In genomic region chr11:16528391-16528790, GRCm38 (mm10) we compare ENCODE assay signal across 25 mouse cellular contexts.
"Had no signal": no experiment of that assay in that cellular context is flagged by ENCODE, and none has a peak within 500 bp of the region (broad histone marks: within the 10 kb centered on the region; RNA-seq: fewer than 3 reads in every experiment).

No protein-coding gene starts in this region.

- DNase-seq: heart, adult 11 months; heart, adult 2 months; heart, postnatal 14 days; heart, postnatal 36 days; kidney, adult 18-20 months; kidney, adult 9 months; kidney, postnatal 14 days; kidney, postnatal 36 days; layer of hippocampus, adult 9-11 months; layer of hippocampus, postnatal 36 days; left cerebral cortex, postnatal 4 days had no signal

- H3K4me2 ChIP-seq: heart, embryonic 11.5 days; heart, embryonic 13.5 days; heart, embryonic 15.5 days; hindbrain, embryonic 13.5 days; intestine, embryonic 15.5 days; kidney, embryonic 15.5 days; limb, embryonic 13.5 days; limb, embryonic 15.5 days; liver, embryonic 12.5 days had no signal

- H3K27ac ChIP-seq: heart, adult 2 months; heart, embryonic 13.5 days; heart, embryonic 15.5 days; hindbrain, embryonic 13.5 days; intestine, embryonic 15.5 days; kidney, embryonic 15.5 days; kidney, postnatal 0 days; limb, embryonic 13.5 days; limb, embryonic 15.5 days; liver, embryonic 12.5 days; liver, embryonic 14.5 days had no signal

- H3K4me1 ChIP-seq: heart, embryonic 13.5 days; heart, embryonic 15.5 days; hindbrain, embryonic 13.5 days; intestine, embryonic 15.5 days; kidney, embryonic 15.5 days; liver, embryonic 12.5 days had no signal

- ATAC-seq: hindbrain, embryonic 16.5 days; inflammation-experienced regulatory T-cells, adult 6 months; intestine, embryonic 15.5 days; intestine, postnatal 0 days; liver, embryonic 12.5 days had no signal

- H3K27me3 ChIP-seq: heart, embryonic 13.5 days; heart, embryonic 15.5 days; hindbrain, embryonic 13.5 days; intestine, embryonic 15.5 days; kidney, embryonic 15.5 days; limb, embryonic 13.5 days; limb, embryonic 15.5 days; liver, embryonic 12.5 days had no signal

- H3K4me3 ChIP-seq: heart, adult 2 months; heart, embryonic 13.5 days; heart, embryonic 15.5 days; hindbrain, embryonic 13.5 days; intestine, embryonic 15.5 days; kidney, embryonic 15.5 days; limb, embryonic 13.5 days; limb, embryonic 15.5 days; liver, embryonic 12.5 days had no signal

- H3K9me3 ChIP-seq: heart, embryonic 13.5 days; heart, embryonic 15.5 days; hindbrain, embryonic 13.5 days; intestine, embryonic 15.5 days; kidney, embryonic 15.5 days; limb, embryonic 13.5 days; limb, embryonic 15.5 days; liver, embryonic 12.5 days had no signal

- H3K9ac ChIP-seq: heart, embryonic 13.5 days; heart, embryonic 15.5 days; hindbrain, embryonic 13.5 days; intestine, embryonic 15.5 days; kidney, embryonic 15.5 days; limb, embryonic 13.5 days; limb, embryonic 15.5 days; liver, embryonic 12.5 days; liver, embryonic 14.5 days had no signal

- H3K36me3 ChIP-seq: heart, embryonic 13.5 days; heart, embryonic 15.5 days; hindbrain, embryonic 13.5 days; intestine, embryonic 15.5 days; kidney, embryonic 15.5 days; limb, embryonic 13.5 days; limb, embryonic 15.5 days; liver, embryonic 12.5 days had no signal
